19 mouse cellular contexts compared by ENCODE assay signal in genomic region chr13:54097797-54098196, GRCm38 (mm10). TPM values are rescaled to one million over a fixed set of nuclear protein-coding genes. Genes with fewer than 3 reads are reported as not detected.
"Had no signal": no experiment of that assay in that cellular context is flagged by ENCODE, and none has a peak within 500 bp of the region (broad histone marks: within the 10 kb centered on the region; RNA-seq: fewer than 3 reads in every experiment).

No protein-coding gene starts in this region.

- H3K4me1 ChIP-seq: neural tube, embryonic 13.5 days; stomach, embryonic 15.5 days had no signal

- H3K27me3 ChIP-seq: neural tube, embryonic 13.5 days; neural tube, embryonic 15.5 days; stomach, embryonic 15.5 days had no signal

- H3K9ac ChIP-seq: neural tube, embryonic 13.5 days; neural tube, embryonic 15.5 days; stomach, embryonic 15.5 days had no signal

- H3K27ac ChIP-seq: neural tube, embryonic 13.5 days; neural tube, embryonic 15.5 days; stomach, embryonic 15.5 days; stomach, postnatal 0 days had no signal

- H3K4me3 ChIP-seq: neural tube, embryonic 13.5 days; neural tube, embryonic 15.5 days; stomach, embryonic 15.5 days had no signal

- H3K4me2 ChIP-seq: neural tube, embryonic 13.5 days; neural tube, embryonic 15.5 days; stomach, embryonic 15.5 days had no signal

- DNase-seq: retina, postnatal 1 day; right cerebral cortex, adult 18-20 months; right cerebral cortex, postnatal 14 days; right cerebral cortex, postnatal 25 days; right cerebral cortex, postnatal 4 days; spleen, adult 18-20 months; thymus, adult 18-20 months; thymus, adult 2 months; thymus, postnatal 14 days; thymus, postnatal 25 days; thymus, postnatal 36 days; thymus, postnatal 4 days had no signal

- H3K9me3 ChIP-seq: neural tube, embryonic 13.5 days; neural tube, embryonic 15.5 days; stomach, embryonic 15.5 days had no signal

RNA-seq across cellular contexts. Expression of gene Drd1, which starts 42.3 kb away (rescaled TPM):
- total RNA-seq: neutrophil, adult 5-6 weeks had no signal
- polyA plus RNA-seq: small intestine, adult 2 months; spleen, adult 2 months had no signal
